Mouse (Mus musculus) liver, embryonic 13.5 days (tissue): ENCODE results near the gene Ptprq. TPM values are rescaled to one million over a fixed set of nuclear protein-coding genes. Genes with fewer than 3 reads are reported as not detected.

Source experiments
- ATAC-seq: fragments of 200-750 bp; cut with Nextera tagmentation; 2 replicates; pipeline ENCODE4 v1.8.0; 2017; ENCODE audit warnings: low read depth, mild to moderate bottlenecking, moderate number of reproducible peaks, moderate library complexity
- DNase-seq: peaks from one replicate; pipeline ENCODE4 v3.0.0; 2022
- H3K27ac ChIP-seq: fragments of 300-500 bp; sonication (generic); 2 replicates; pipeline ENCODE4 v1.5.1; 2015; ENCODE audit warnings: moderate library complexity, mild to moderate bottlenecking, inconsistent platforms
- H3K27me3 ChIP-seq: fragments of 300-500 bp; sonication (generic); 2 replicates; pipeline ENCODE4 v1.6.1; 2015; ENCODE audit warnings: mild to moderate bottlenecking, inconsistent platforms
- H3K36me3 ChIP-seq: fragments of 300-500 bp; sonication (generic); 2 replicates; pipeline ENCODE4 v1.6.1; 2015; ENCODE audit warnings: mild to moderate bottlenecking, inconsistent platforms
- H3K4me1 ChIP-seq: fragments of 300-500 bp; sonication (generic); replicated peaks from 2 replicates; pipeline ENCODE4 v1.6.1; 2015; ENCODE audit warnings: inconsistent platforms
- H3K4me2 ChIP-seq: fragments of 300-500 bp; sonication (generic); 2 replicates; pipeline ENCODE4 v1.6.1; 2015; ENCODE audit warnings: inconsistent platforms, mild to moderate bottlenecking, moderate library complexity
- H3K4me3 ChIP-seq: fragments of 300-500 bp; sonication (generic); replicated peaks from 2 replicates; pipeline ENCODE4 v1.5.1; 2015; ENCODE audit warnings: mild to moderate bottlenecking, inconsistent platforms
- H3K9ac ChIP-seq: fragments of 300-500 bp; sonication (generic); 2 replicates; pipeline ENCODE4 v1.6.1; 2015; ENCODE audit warnings: mild to moderate bottlenecking, inconsistent platforms
- H3K9me3 ChIP-seq: fragments of 300-500 bp; sonication (generic); replicated peaks from 2 replicates; pipeline ENCODE4 v1.6.1; 2016; ENCODE audit warnings: inconsistent platforms
- WGBS: fragments of 180-500 bp; shearing (Covaris S2); methylation state at CpG from one replicate; pipeline ENCODE4 v1.1.7; 2015; ENCODE audit not compliant: insufficient replicate concordance; 5-methylcytosine and 5-hydroxymethylcytosine counted together
- polyA plus RNA-seq: library from polyadenylated mRNA; unstranded; fragments of >200 nt; fragmentation: Nextera tagmentation; extraction: Ambion mirVana; gene quantifications from 2 replicates; pipeline ENCODE4 v1.2.1, GENCODE M21; 2015

Ptprq gene
- polyA plus RNA-seq, 1 experiment from 2014 or later, result not detected

GRCm38 (mm10) chr10:107626648-107627047 lies 93.2 kb downstream of the Ptprq start:
- WGBS, result 48% methylated on average over 1 of the region's 1 CpGs
- Histone ChIP-seq H3K4me3 (no peak overlapping the region), H3K36me3 (no peaks in the 10 kb centered on the region), H3K9ac (no peak overlapping the region), H3K9me3 (no peaks in the 10 kb centered on the region), H3K27me3 (no peaks in the 10 kb centered on the region), H3K4me2 (no peak overlapping the region), H3K27ac (no peak overlapping the region), H3K4me1 (no peaks in the 10 kb centered on the region)
- DNase-seq, result no peak
- ATAC-seq, result no peak

DNA sequence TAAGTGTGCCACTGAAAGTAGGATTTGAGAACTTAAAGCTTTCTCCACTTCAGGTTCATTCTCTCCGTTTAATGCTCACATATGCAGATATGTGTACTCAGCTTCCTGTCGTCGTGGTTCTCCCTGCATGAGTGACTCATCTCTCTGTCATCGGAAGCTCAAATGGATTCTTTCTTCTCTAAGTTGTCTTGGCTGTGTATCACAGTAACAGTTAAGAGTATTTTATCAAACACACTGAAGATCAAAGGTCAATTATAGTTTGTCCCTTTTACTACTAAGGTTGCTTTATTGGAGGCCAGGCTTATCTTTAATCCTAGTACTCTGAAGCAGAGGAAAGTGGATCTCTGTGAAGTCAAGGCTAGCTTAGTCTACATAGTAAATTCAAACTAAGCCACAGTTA lies 95.6 kb downstream of the Ptprq start:
- 59% methylated on average over 4 of the region's 4 CpGs for WGBS

GRCm38 (mm10) chr10:107615460-107615859 lies 104.4 kb downstream of the Ptprq start:
- no peak overlapping the region for H3K27ac ChIP-seq
- H3K36me3 ChIP-seq, result no peaks in the 10 kb centered on the region
- no peak for DNase-seq
- H3K4me1 ChIP-seq, result no peaks in the 10 kb centered on the region
- no peak for ATAC-seq
- H3K9ac ChIP-seq, result no peak overlapping the region
- H3K4me2 ChIP-seq, result no peak overlapping the region
- H3K27me3 ChIP-seq, result no peaks in the 10 kb centered on the region
- 54% methylated on average over 2 of the region's 2 CpGs for WGBS
- no peaks in the 10 kb centered on the region for H3K9me3 ChIP-seq
- no peak overlapping the region for H3K4me3 ChIP-seq

More for the DNA sequence above, 95.6 kb downstream of the Ptprq start:
- Histone ChIP-seq H3K27ac (no peak overlapping the region), H3K4me1 (no peaks in the 10 kb centered on the region), H3K4me2 (no peak overlapping the region), H3K27me3 (no peaks in the 10 kb centered on the region), H3K36me3 (no peaks in the 10 kb centered on the region), H3K9me3 (no peaks in the 10 kb centered on the region), H3K4me3 (no peak overlapping the region), H3K9ac (no peak overlapping the region)
- no peak for DNase-seq
- no peak for ATAC-seq

- Histone ChIP-seq H3K4me1 (no peaks in the 10 kb centered on the region), H3K4me2 (no peak overlapping the region), H3K27ac (no peak overlapping the region), H3K9ac (no peak overlapping the region), H3K36me3 (no peaks in the 10 kb centered on the region), H3K4me3 (no peak overlapping the region), H3K9me3 (no peaks in the 10 kb centered on the region), H3K27me3 (no peaks in the 10 kb centered on the region)
- DNase-seq, result no peak
- 73% methylated on average over 6 of the region's 6 CpGs for WGBS
- no peak for ATAC-seq
Observed at GRCm38 (mm10) chr10:107601371-107601770, 118.5 kb downstream of the Ptprq start.

GRCm38 (mm10) chr10:107583360-107583759 lies 136.5 kb downstream of the Ptprq start:
- no peak overlapping the region for H3K4me3 ChIP-seq
- H3K4me1 ChIP-seq, result no peaks in the 10 kb centered on the region
- H3K9me3 ChIP-seq, result peaks cover 4% of the 10 kb centered on the region
- no peak for DNase-seq
- ATAC-seq, result no peak
- H3K9ac ChIP-seq, result no peak overlapping the region
- no peak overlapping the region for H3K4me2 ChIP-seq
- no peaks in the 10 kb centered on the region for H3K27me3 ChIP-seq
- no peak overlapping the region for H3K27ac ChIP-seq
- H3K36me3 ChIP-seq, result no peaks in the 10 kb centered on the region
- 54% methylated on average over 5 of the region's 5 CpGs for WGBS

- Histone ChIP-seq H3K27ac (no peak overlapping the region), H3K4me1 (no peaks in the 10 kb centered on the region), H3K9ac (no peak overlapping the region), H3K36me3 (no peaks in the 10 kb centered on the region), H3K4me2 (no peak overlapping the region), H3K4me3 (no peak overlapping the region), H3K27me3 (no peaks in the 10 kb centered on the region), H3K9me3 (no peaks in the 10 kb centered on the region; the same call in 1 of the 2 replicates)
- no peak for DNase-seq
- 50% methylated on average over 3 of the region's 3 CpGs for whole genome bisulfite sequencing
- ATAC-seq, result no peak
Observed at GRCm38 (mm10) chr10:107569044-107569443, 150.8 kb downstream of the Ptprq start.

DNA sequence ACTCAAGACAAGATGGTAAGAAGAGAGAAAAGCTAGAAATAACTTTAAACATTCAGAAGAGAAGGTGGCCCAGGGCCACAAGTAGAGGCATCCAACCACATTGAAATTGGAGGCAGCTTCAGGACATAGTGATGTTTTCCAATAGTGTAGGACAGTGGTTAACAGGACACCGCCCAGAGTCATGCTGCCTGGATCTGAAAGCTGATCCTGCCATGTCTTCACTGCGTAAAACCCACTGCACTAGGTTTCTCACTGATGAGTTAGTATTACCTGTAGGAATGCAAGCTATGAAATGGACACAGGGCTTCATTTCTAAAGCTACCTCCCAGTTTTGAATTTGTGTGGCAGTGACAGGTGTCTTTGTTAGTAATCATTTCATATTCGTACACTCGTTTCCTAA lies 151.6 kb downstream of the Ptprq start:
- Histone ChIP-seq H3K4me2 (no peak overlapping the region), H3K9me3 (no peaks in the 10 kb centered on the region; the same call in 1 of the 2 replicates), H3K27ac (no peak overlapping the region), H3K27me3 (no peaks in the 10 kb centered on the region), H3K4me3 (no peak overlapping the region), H3K4me1 (no peaks in the 10 kb centered on the region), H3K9ac (no peak overlapping the region), H3K36me3 (no peaks in the 10 kb centered on the region)
- ATAC-seq, result no peak
- WGBS, result 69% methylated on average over 4 of the region's 4 CpGs
- no peak for DNase-seq

GRCm38 (mm10) chr10:107562875-107563274 lies 157.0 kb downstream of the Ptprq start:
- H3K9ac ChIP-seq, result no peak overlapping the region
- no peaks in the 10 kb centered on the region for H3K4me1 ChIP-seq
- DNase-seq, result no peak
- no peak overlapping the region for H3K4me2 ChIP-seq
- H3K27me3 ChIP-seq, result no peaks in the 10 kb centered on the region
- no peak for ATAC-seq
- peaks cover 4% of the 10 kb centered on the region; the same call in 1 of the 2 replicates for H3K9me3 ChIP-seq
- no peaks in the 10 kb centered on the region for H3K36me3 ChIP-seq
- WGBS, result 51% methylated on average over 13 of the region's 13 CpGs
- H3K4me3 ChIP-seq, result no peak overlapping the region
- H3K27ac ChIP-seq, result no peak overlapping the region

GRCm38 (mm10) chr10:107560881-107561280 lies 159.0 kb downstream of the Ptprq start:
- H3K27ac ChIP-seq, result no peak overlapping the region
- DNase-seq, result no peak
- no peaks in the 10 kb centered on the region for H3K27me3 ChIP-seq
- no peak overlapping the region for H3K4me2 ChIP-seq
- H3K9me3 ChIP-seq, result peaks cover 4% of the 10 kb centered on the region; the same call in 1 of the 2 replicates
- H3K4me1 ChIP-seq, result no peaks in the 10 kb centered on the region
- H3K4me3 ChIP-seq, result no peak overlapping the region
- H3K9ac ChIP-seq, result no peak overlapping the region
- no peaks in the 10 kb centered on the region for H3K36me3 ChIP-seq
- no peak for ATAC-seq

DNA sequence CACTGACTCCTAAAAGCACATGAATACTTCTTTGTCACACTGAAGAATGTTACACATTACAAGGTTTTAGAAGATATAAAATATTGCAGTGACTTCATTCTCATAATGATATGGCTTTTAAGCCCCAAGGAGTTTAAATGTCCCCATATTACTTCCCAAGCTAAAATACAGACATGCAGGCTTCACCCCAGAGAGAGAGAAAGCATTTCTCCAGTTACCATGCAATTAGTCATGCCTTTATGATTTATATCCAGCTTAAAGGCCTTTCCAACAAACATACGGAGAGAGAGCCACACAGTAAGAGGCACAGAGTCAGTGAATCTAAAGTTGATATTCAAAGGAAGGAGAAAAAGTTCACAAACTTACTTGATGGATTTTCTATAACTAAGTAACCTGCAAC lies 176.8 kb downstream of the Ptprq start:
- DNase-seq (no peak), ATAC-seq (no peak)
- 66% methylated on average over 1 of the region's 1 CpGs for WGBS
- no peak overlapping the region for H3K27ac ChIP-seq
- no peak overlapping the region for H3K9ac ChIP-seq
- no peaks in the 10 kb centered on the region for H3K4me1 ChIP-seq
- no peaks in the 10 kb centered on the region for H3K27me3 ChIP-seq
- no peak overlapping the region for H3K4me2 ChIP-seq
- H3K36me3 ChIP-seq, result no peaks in the 10 kb centered on the region
- no peak overlapping the region for H3K4me3 ChIP-seq
- 0 out of 2 replicates have a peak, but pooled peaks cover 3% of the 10 kb centered on the region for H3K9me3 ChIP-seq

GRCm38 (mm10) chr10:107528758-107529157 lies 191.1 kb downstream of the Ptprq start:
- Histone ChIP-seq H3K4me3 (no peak overlapping the region), H3K27ac (no peak overlapping the region), H3K27me3 (no peaks in the 10 kb centered on the region), H3K9ac (no peak overlapping the region), H3K4me1 (no peaks in the 10 kb centered on the region), H3K36me3 (no peaks in the 10 kb centered on the region), H3K4me2 (no peak overlapping the region), H3K9me3 (no peaks in the 10 kb centered on the region)
- ATAC-seq (no peak), DNase-seq (no peak)
- WGBS, result 35% methylated on average over 1 of the region's 1 CpGs

DNA sequence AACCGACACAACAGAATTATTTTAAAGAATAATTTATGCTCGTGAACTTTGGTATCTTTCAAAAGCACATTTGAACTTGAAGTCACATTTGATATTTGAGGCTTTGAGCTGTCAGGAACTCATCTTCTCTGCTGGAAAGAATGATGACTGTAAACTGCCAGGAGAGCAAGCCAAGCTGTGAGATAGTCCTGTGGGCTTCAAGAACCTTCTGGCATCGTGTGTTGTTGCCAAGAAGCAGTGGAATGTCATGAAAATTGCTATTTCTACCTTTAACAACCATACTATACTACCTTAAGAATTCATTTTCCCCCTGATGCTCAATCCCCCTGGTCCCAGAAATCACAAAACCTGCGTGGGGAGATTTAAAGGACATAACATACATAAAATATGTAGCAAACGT lies 200.6 kb downstream of the Ptprq start:
- WGBS, result 55% methylated on average over 5 of the region's 5 CpGs
- ATAC-seq, result no peak

More for the DNA sequence above, 200.6 kb downstream of the Ptprq start:
- Histone ChIP-seq H3K9me3 (no peaks in the 10 kb centered on the region), H3K36me3 (no peaks in the 10 kb centered on the region), H3K4me1 (no peaks in the 10 kb centered on the region), H3K4me3 (no peak overlapping the region), H3K4me2 (no peak overlapping the region), H3K27me3 (no peaks in the 10 kb centered on the region), H3K9ac (no peak overlapping the region), H3K27ac (no peak overlapping the region)
- no peak for DNase-seq
